Mouse (Mus musculus) neural tube, embryonic 10.5 days (tissue): ENCODE results near the gene Ppp6r3.
A peak's percentile ranks its signal among the peaks of the same experiment; 100 is the strongest.

Experiments
- DNase-seq: peaks from one replicate; pipeline ENCODE4 v3.0.0-alpha.2; 2017; ENCODE audit warnings: low spot score; ENCODE audit errors: extremely low spot score

The Ppp6r3 gene

GRCm38 (mm10) chr19:3528646-3529045 lies 46.9 kb downstream of the Ppp6r3 start:
- no peak for DNase-seq

DNA sequence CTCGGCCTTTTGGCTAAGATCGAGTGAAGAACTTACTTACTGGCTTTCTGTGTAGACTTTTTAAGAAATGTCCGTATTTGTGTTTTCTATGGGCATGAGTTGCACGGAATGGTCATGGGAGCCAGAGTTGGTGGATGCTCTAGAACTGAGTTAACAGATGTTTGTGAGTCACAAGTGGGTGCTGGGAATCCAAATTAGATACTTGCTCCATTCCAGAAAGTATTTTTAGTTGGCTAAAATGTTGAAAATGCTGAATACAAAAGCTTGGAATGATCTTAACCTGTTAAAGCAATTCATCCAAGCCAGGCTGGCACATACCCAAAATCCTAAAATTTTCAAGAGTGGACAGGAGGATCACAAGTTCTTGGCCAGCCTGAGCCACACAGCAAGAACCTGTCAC lies 48.0 kb downstream of the Ppp6r3 start:
- no peak for DNase-seq

GRCm38 (mm10) chr19:3519471-3520169 lies 55.9 kb downstream of the Ppp6r3 start:
- no peak for DNase-seq

GRCm38 (mm10) chr19:3497216-3497615 lies 78.3 kb downstream of the Ppp6r3 start:
- no peak for DNase-seq

DNA sequence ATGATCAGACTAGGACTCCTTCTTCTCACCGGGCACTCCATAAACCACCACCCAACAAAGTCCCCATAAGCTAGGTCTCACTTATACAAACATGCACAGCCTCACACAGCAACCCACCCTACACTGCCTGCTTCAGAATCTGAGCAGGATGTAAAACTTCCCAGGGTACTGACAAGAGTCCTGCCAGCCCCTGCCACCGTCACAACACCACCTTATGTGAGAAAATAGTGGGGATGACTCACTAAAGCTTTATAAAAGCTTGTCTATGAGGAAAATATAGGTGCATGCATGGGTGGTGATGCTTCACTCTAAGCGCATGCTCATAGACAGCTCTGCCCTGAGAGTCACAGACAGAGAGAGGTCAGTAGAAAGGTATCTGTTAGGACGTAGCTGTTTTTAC lies 85.7 kb downstream of the Ppp6r3 start:
- DNase-seq = no peak

DNA sequence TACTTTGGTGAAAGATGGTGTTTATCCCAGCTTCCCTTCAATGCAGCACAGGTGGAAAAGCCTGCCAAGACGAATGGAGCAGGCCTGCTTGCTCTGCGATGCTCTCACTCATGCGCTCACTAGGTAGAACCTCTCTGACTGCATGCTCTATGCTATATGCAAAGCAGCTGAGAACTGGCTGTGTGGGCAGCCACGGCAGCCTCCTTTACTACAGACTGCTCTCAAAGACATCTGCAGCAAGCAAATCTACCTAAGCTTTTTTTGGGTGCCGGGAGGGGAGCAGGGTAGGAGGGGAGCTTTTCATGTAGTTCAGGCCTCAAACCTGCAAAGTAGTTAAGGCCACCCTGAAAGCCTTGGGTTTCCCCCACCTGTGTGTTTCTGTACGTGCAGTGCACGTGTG lies 92.7 kb downstream of the Ppp6r3 start:
- DNase-seq = no peak

DNA sequence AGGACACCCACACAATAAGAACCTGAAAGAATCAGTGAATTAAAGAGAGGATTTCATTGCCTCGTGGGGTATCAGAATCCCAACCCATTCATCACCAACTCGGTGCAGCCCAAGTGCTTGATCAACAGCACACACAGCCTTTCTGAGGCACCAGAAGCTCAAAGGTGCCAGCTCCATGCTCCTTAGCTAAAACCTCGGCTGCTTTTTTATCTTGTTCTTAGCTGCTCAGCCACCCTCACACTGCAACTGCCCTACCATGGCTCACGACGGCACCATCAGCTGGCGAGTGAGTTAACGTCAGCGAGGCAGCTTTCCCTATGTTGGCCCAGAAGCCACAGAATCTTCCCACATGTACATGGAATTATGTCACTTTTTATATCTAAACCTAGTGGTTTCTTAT lies 95.4 kb downstream of the Ppp6r3 start:
- no peak for DNase-seq

- no peak for DNase-seq
Observed at GRCm38 (mm10) chr19:3476996-3477395, 98.6 kb downstream of the Ppp6r3 start.

- DNase-seq = no peak
Observed at GRCm38 (mm10) chr19:3471218-3471617, 104.3 kb downstream of the Ppp6r3 start.

DNA sequence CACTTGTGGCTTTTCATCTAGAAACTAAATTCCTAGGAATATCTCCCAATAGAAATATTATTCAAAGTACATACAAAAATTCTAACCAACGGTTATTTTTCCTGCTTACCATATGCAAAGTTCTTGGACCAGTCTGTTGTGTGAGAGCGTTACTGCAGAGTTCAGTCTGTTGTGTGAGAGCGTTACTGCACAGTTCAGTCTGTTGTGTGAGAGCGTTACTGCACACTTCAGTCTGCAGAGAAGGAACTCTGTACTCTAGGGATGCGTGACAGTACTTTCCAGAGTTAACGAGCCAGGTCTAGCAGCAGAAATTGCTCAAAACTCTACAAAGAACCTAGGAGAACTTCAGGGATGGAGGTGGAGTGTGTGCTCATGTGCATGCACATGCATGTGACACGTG lies 108.0 kb downstream of the Ppp6r3 start:
- DNase-seq = no peak

DNA sequence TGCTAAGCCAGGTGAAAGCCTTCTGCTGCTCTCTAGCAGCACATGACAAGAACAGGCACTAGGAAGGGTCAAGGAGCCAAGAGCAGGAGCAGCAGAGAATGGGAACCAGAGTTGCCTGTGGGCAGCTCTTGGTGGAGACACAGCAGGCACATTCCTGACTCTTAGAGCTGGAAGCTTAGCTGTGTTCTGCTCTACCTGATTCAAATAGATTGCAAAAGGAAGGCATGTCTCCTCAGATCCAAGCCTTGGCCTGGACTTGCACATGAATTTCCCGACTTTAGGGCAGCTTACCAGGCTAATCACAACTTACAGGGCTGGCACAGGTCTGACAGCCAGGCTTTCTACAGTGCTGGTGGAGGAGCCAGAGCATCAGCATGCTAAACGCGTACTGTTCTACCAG lies 115.6 kb downstream of the Ppp6r3 start:
- DNase-seq = no peak

DNA sequence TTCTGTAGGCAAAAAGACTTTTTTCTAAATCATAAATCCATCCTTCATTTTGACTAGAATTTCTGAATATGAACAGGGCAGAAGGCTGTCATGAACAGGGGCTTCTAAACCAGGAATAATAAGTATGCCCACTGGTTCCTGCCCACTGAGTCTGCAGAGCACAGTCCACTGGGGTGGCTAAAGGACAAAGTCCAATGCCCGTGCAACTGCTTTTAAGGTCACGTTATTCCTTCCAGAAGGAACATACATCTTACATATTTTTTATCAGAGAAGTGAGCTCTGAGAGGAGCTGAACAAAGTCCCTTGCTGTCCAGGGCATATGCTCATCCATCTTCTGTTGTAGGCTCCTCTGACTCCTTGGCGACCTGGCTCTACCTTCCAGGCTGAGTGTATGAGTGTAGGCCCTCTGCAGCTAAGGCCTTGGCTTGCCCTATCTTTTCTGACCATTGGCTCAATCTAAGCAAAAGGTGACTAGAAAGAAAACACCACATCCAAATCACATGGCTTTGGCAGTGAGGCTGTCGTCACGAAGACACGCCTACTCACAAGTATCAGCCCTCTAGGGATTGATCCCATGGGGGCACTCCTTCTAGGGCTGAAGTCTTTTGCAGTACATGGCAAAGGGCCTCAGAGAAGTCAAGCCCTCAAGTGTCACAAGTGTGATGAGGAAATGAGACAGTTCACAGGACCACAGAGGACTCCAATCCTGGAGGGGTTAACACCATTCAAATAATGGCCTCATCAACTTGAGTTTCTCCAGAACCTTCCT lies 117.0 kb downstream of the Ppp6r3 start:
- no peak for DNase-seq

DNA sequence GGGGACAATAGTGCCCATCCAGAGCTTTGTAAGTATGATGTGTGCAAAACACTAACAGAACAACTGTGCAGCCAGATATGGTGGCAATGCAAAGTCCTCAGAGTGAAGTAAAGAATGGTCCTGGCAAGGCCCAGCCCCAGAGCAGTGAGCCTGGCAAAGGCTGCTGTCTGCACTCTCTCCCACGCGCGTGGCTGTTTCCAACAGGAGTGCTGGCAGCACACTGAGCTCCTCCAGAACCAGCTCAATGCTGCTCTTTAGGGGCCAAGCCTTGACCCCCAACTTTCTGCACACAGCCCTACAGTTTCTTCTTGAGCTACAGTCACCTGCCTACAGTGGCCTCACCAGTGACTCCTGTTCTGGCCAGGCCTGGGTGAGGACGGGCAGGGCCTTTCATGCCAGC lies 117.8 kb downstream of the Ppp6r3 start:
- no peak for DNase-seq

- no peak for DNase-seq
Observed at GRCm38 (mm10) chr19:3451649-3452048, 123.9 kb downstream of the Ppp6r3 start.

DNA sequence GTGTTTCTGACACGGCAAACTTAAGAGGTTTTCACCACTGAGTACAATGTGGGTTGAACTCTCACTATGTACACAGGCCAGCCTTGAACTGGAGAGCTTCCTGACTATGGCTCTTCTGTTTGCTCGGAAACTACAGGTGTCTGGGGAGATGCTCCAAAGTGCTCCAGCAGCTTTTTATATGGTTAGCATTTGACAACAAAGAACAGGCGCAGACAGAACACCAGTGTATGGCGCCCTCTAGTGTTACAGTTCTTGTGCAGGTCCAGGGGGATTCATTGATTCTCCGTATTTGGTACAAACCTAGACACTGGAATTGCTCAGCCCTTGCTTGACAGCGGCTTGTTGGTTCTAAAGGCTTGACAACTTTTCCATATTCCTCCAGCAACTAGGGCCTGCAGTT lies 124.4 kb downstream of the Ppp6r3 start:
- DNase-seq = peak; percentile 62

GRCm38 (mm10) chr19:3450714-3451113 lies 124.8 kb downstream of the Ppp6r3 start:
- DNase-seq = no peak

DNA sequence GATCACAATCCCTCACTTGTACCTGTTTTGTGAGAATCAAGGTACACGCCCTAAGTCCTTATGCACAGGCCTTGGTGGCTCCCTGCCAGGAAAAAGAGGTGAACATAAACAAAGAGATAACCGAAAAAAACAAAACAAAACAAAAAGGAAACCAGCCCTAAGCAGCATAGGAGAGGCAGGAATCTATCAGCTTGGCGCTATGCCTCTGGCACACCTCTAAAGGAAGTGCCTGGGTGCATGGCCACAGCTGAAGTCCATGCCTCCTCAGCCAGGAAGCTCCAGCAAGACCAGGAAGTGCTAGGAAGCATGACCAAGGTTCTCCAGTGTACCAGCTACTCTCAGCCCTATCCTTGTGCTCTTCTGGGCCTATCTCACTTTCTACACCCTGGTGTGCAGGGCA lies 126.3 kb downstream of the Ppp6r3 start:
- DNase-seq = no peak

DNA sequence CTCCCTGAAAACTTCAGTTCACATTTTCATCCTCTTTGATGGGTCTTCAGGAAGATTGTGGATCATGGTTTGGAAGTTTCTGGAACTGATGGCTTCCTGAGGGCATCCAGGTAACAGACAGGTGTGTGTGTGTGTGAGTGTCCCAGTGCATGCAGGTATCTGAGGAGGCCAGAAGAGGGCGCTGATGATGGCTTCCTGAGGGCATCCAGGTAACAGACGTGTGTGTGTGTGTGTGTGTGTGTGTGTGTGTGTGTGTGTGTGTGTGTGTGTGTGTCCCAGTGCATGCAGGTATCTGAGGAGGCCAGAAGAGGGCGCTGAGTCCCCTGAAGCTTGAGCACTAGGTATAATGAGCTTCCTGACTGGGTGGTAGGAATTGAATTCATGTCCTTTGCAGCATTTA lies 128.2 kb downstream of the Ppp6r3 start:
- no peak for DNase-seq

- no peak for DNase-seq
Observed at GRCm38 (mm10) chr19:3441092-3441491, 134.5 kb downstream of the Ppp6r3 start.

DNA sequence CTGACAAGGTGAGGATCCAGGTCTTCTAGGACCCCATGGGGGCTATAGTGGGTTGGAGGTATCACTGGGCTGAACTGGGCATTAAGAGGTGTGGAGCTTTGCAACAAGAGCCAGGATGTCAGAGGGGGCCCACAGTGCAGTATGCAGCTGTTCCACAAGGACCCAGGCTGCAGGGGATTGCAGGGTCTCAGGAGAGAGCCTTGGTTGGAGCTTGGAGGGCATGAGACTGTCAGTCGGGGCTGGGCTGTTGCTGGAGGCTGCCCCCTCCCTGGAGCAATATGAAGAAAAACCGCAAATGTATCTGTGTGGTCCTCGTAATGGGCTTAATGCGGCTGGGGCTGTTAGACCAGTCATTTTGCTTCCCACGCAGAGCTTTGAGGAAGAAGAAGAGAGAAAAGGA lies 134.9 kb downstream of the Ppp6r3 start:
- DNase-seq = no peak

DNA sequence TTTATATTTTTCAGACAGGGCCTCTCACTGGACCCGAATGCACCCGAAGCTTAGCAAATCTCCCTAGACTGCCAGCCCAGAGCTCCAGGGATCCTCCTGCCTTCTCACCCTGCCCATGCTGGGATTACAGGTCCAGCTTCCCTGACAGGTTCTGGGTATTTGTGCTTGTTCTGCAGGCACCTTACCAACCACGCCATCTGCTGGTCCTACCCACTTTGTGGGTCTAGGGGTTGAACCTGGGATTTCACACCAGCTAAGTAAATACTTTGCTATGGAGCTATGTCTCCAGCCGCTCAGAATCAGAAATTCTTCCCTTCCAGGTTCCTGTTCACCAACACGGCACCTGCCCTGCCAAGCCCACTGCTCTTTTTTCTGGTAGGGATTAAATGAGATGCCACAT lies 137.6 kb downstream of the Ppp6r3 start:
- no peak for DNase-seq

DNA sequence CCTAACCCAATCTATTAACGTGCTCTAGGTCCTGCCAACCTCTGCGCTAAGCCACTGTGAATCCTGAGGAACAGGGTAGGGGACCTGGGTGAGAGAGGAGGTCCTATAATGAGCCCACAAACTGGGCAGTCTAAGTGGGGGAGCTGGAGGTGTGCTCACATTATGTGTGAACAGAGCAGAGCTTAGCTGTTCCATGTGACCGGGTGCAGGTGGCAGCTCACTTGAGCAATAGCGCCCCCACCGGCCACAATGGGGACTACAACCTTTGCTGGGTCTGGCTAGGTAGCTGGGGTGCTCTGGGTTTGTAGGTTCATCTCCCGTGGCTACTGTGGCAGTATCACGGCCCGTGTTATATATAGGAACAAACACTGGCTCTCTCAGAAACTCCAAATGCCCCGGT lies 138.7 kb downstream of the Ppp6r3 start:
- DNase-seq = peak; percentile 38

DNA sequence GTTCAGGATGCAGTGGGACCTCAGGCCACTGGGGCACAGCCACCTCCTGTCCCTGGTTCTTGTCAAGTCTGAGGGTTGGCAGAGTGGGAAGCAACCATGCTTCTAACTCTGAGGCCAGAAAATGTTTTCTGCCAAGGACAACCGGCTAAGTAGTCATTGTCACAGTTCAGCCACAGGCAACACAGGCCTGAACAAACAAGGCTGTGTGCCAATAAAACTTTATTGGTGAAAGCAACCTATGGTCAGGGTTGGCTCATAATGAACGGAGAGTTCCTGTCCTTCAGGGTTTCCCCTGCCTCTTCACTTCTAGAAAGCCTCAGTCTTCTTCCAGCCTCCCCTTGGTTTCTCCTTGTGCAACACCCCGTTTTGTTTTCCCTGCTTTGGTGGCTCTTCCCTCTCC lies 139.7 kb downstream of the Ppp6r3 start:
- no peak for DNase-seq
